Mouse (Mus musculus): ENCODE data around the gene Pip4k2a. TPM values are rescaled to one million over a fixed set of nuclear protein-coding genes. Genes with fewer than 3 reads are reported as not detected.

Pip4k2a gene
- polyA plus RNA-seq, 1 experiment from 2014 or later: 8.1 TPM

- H3K4me3 ChIP-seq: no peak overlapping the region
- 26% methylated on average over 7 of the region's 7 CpGs for WGBS
- peak overlapping the region; percentile 48 for H3K27ac ChIP-seq
- H3K36me3 ChIP-seq: no peaks in the 10 kb centered on the region
- H3K4me1 ChIP-seq: peaks cover 20% of the 10 kb centered on the region
- H3K9me3 ChIP-seq: no peaks in the 10 kb centered on the region
- H3K9ac ChIP-seq: no peak overlapping the region
- H3K4me2 ChIP-seq: peak overlapping the region; percentile 14
- ATAC-seq (ENCODE audit: borderline replicate concordance, extremely low read depth, low FRiP score, low TSS enrichment): no peak
- H3K27me3 ChIP-seq: no peaks in the 10 kb centered on the region
Measured at GRCm38 (mm10) chr2:18952102-18952673, 45.7 kb downstream of the Pip4k2a start.

- no peaks in the 10 kb centered on the region for H3K36me3 ChIP-seq
- H3K4me1 ChIP-seq: peaks cover 24% of the 10 kb centered on the region
- H3K9me3 ChIP-seq: no peaks in the 10 kb centered on the region
- no peak overlapping the region for H3K9ac ChIP-seq
- WGBS: 68% methylated on average over 2 of the region's 2 CpGs
- H3K4me3 ChIP-seq: no peak overlapping the region
- no peak overlapping the region for H3K27ac ChIP-seq
- no peak for ATAC-seq (ENCODE audit: borderline replicate concordance, extremely low read depth, low FRiP score, low TSS enrichment)
- H3K4me2 ChIP-seq: no peak overlapping the region
- no peaks in the 10 kb centered on the region for H3K27me3 ChIP-seq
Measured at GRCm38 (mm10) chr2:18950758-18951157, 47.2 kb downstream of the Pip4k2a start.

GRCm38 (mm10) chr2:18948741-18949140 lies 49.2 kb downstream of the Pip4k2a start:
- no peaks in the 10 kb centered on the region for H3K36me3 ChIP-seq
- H3K27me3 ChIP-seq: no peaks in the 10 kb centered on the region
- no peak for ATAC-seq (ENCODE audit: borderline replicate concordance, extremely low read depth, low FRiP score, low TSS enrichment)
- H3K4me3 ChIP-seq: no peak overlapping the region
- H3K9me3 ChIP-seq: no peaks in the 10 kb centered on the region
- WGBS: 79% methylated on average over 7 of the region's 7 CpGs
- no peak overlapping the region for H3K9ac ChIP-seq
- no peak overlapping the region for H3K4me2 ChIP-seq
- peaks cover 30% of the 10 kb centered on the region for H3K4me1 ChIP-seq
- no peak overlapping the region for H3K27ac ChIP-seq

- peaks cover 37% of the 10 kb centered on the region for H3K4me1 ChIP-seq
- no peaks in the 10 kb centered on the region for H3K36me3 ChIP-seq
- no peaks in the 10 kb centered on the region for H3K9me3 ChIP-seq
- WGBS: 46% methylated on average over 7 of the region's 7 CpGs
- no peak overlapping the region for H3K9ac ChIP-seq
- no peaks in the 10 kb centered on the region for H3K27me3 ChIP-seq
- H3K4me3 ChIP-seq: no peak overlapping the region
- peak overlapping the region; percentile 15; the same call in 1 of the 2 replicates for H3K27ac ChIP-seq
- peak; percentile 62; the same call in 1 of the 2 replicates for ATAC-seq (ENCODE audit: borderline replicate concordance, extremely low read depth, low FRiP score, low TSS enrichment)
- H3K4me2 ChIP-seq: no peak overlapping the region
Measured at GRCm38 (mm10) chr2:18947669-18948459, 50.1 kb downstream of the Pip4k2a start.

- WGBS: 61% methylated on average over 1 of the region's 1 CpGs
- H3K36me3 ChIP-seq: no peaks in the 10 kb centered on the region
- ATAC-seq (ENCODE audit: borderline replicate concordance, extremely low read depth, low FRiP score, low TSS enrichment): no peak
- H3K9me3 ChIP-seq: no peaks in the 10 kb centered on the region
- H3K4me3 ChIP-seq: no peak overlapping the region
- H3K4me2 ChIP-seq: no peak overlapping the region
- no peak overlapping the region for H3K9ac ChIP-seq
- no peak overlapping the region for H3K27ac ChIP-seq
- H3K4me1 ChIP-seq: peaks cover 32% of the 10 kb centered on the region
- H3K27me3 ChIP-seq: no peaks in the 10 kb centered on the region
Measured at GRCm38 (mm10) chr2:18945438-18945837, 52.5 kb downstream of the Pip4k2a start.

- Histone ChIP-seq H3K4me3 (no peak overlapping the region), H3K9me3 (no peaks in the 10 kb centered on the region), H3K4me2 (no peak overlapping the region), H3K9ac (no peak overlapping the region), H3K27me3 (no peaks in the 10 kb centered on the region), H3K27ac (peak overlapping the region; percentile 56), H3K4me1 (peaks cover 35% of the 10 kb centered on the region), H3K36me3 (no peaks in the 10 kb centered on the region)
- peak; percentile 66; the same call in 1 of the 2 replicates for ATAC-seq (ENCODE audit: borderline replicate concordance, extremely low read depth, low FRiP score, low TSS enrichment)
- 61% methylated on average over 2 of the region's 2 CpGs for WGBS
Measured at GRCm38 (mm10) chr2:18943930-18944329, 54.0 kb downstream of the Pip4k2a start.

- WGBS: 55% methylated on average over 4 of the region's 4 CpGs
- no peak overlapping the region for H3K4me3 ChIP-seq
- no peak for ATAC-seq (ENCODE audit: borderline replicate concordance, extremely low read depth, low FRiP score, low TSS enrichment)
Measured at GRCm38 (mm10) chr2:18943366-18943765, 54.6 kb downstream of the Pip4k2a start.

GRCm38 (mm10) chr2:18940693-18941270 lies 57.1 kb downstream of the Pip4k2a start:
- no peaks in the 10 kb centered on the region for H3K9me3 ChIP-seq
- WGBS: 50% methylated on average over 12 of the region's 12 CpGs
- no peak overlapping the region for H3K27ac ChIP-seq
- no peaks in the 10 kb centered on the region for H3K27me3 ChIP-seq
- ATAC-seq (ENCODE audit: borderline replicate concordance, extremely low read depth, low FRiP score, low TSS enrichment): no peak
- H3K4me2 ChIP-seq: no peak overlapping the region
- no peak overlapping the region for H3K4me3 ChIP-seq
- H3K36me3 ChIP-seq: no peaks in the 10 kb centered on the region
- H3K4me1 ChIP-seq: peaks cover 41% of the 10 kb centered on the region
- H3K9ac ChIP-seq: no peak overlapping the region

More at GRCm38 (mm10) chr2:18943366-18943765, 54.6 kb downstream of the Pip4k2a start:
- Histone ChIP-seq H3K4me2 (no peak overlapping the region), H3K36me3 (no peaks in the 10 kb centered on the region), H3K9ac (no peak overlapping the region), H3K27me3 (no peaks in the 10 kb centered on the region), H3K27ac (peak overlapping the region; percentile 56), H3K9me3 (no peaks in the 10 kb centered on the region), H3K4me1 (peaks cover 38% of the 10 kb centered on the region)

GRCm38 (mm10) chr2:18938923-18939329 lies 59.0 kb downstream of the Pip4k2a start:
- H3K27ac ChIP-seq: no peak overlapping the region
- H3K9me3 ChIP-seq: no peaks in the 10 kb centered on the region
- peaks cover 36% of the 10 kb centered on the region for H3K4me1 ChIP-seq
- no peak overlapping the region for H3K4me3 ChIP-seq
- no peaks in the 10 kb centered on the region for H3K27me3 ChIP-seq
- no peak overlapping the region for H3K9ac ChIP-seq
- H3K36me3 ChIP-seq: no peaks in the 10 kb centered on the region
- 33% methylated on average over 8 of the region's 8 CpGs for WGBS
- no peak overlapping the region for H3K4me2 ChIP-seq
- no peak for ATAC-seq (ENCODE audit: borderline replicate concordance, extremely low read depth, low FRiP score, low TSS enrichment)

GRCm38 (mm10) chr2:18938232-18938631 lies 59.7 kb downstream of the Pip4k2a start:
- no peak overlapping the region for H3K4me2 ChIP-seq
- no peaks in the 10 kb centered on the region for H3K27me3 ChIP-seq
- no peak for ATAC-seq (ENCODE audit: borderline replicate concordance, extremely low read depth, low FRiP score, low TSS enrichment)
- no peaks in the 10 kb centered on the region for H3K9me3 ChIP-seq
- H3K9ac ChIP-seq: no peak overlapping the region
- no peaks in the 10 kb centered on the region for H3K36me3 ChIP-seq
- peaks cover 29% of the 10 kb centered on the region for H3K4me1 ChIP-seq
- 19% methylated on average over 1 of the region's 1 CpGs for WGBS
- H3K4me3 ChIP-seq: no peak overlapping the region
- peak overlapping the region; percentile 57 for H3K27ac ChIP-seq

GRCm38 (mm10) chr2:18937611-18938010 lies 60.3 kb downstream of the Pip4k2a start:
- peaks cover 27% of the 10 kb centered on the region for H3K4me1 ChIP-seq
- H3K9me3 ChIP-seq: no peaks in the 10 kb centered on the region
- H3K4me2 ChIP-seq: no peak overlapping the region
- no peaks in the 10 kb centered on the region for H3K36me3 ChIP-seq
- H3K27ac ChIP-seq: peak overlapping the region; percentile 57
- ATAC-seq (ENCODE audit: borderline replicate concordance, extremely low read depth, low FRiP score, low TSS enrichment): peak; percentile 53; the same call in 1 of the 2 replicates
- no peaks in the 10 kb centered on the region for H3K27me3 ChIP-seq
- no peak overlapping the region for H3K9ac ChIP-seq
- 36% methylated on average over 2 of the region's 2 CpGs for WGBS
- H3K4me3 ChIP-seq: no peak overlapping the region

- no peaks in the 10 kb centered on the region for H3K36me3 ChIP-seq
- no peaks in the 10 kb centered on the region for H3K9me3 ChIP-seq
- H3K4me2 ChIP-seq: no peak overlapping the region
- no peak overlapping the region for H3K4me3 ChIP-seq
- ATAC-seq (ENCODE audit: borderline replicate concordance, extremely low read depth, low FRiP score, low TSS enrichment): no peak
- no peaks in the 10 kb centered on the region for H3K27me3 ChIP-seq
- peaks cover 27% of the 10 kb centered on the region for H3K4me1 ChIP-seq
- H3K27ac ChIP-seq: no peak overlapping the region
- H3K9ac ChIP-seq: no peak overlapping the region
- 85% methylated on average over 7 of the region's 7 CpGs for WGBS
Measured at GRCm38 (mm10) chr2:18936446-18936845, 61.5 kb downstream of the Pip4k2a start.
